Mouse (Mus musculus) hindlimb bud, embryonic 11.5 days (tissue): ENCODE measurements at regions not wholly inside any gene's neighbourhood (a gene's known extent, or its start where the extent isn't known, plus 50 kb on each side); places are given as distances from the start of the nearest gene placed in this dataset.

Experiments
- DNase-seq: peaks from one replicate; pipeline ENCODE4 v3.0.0-alpha.2; 2012; ENCODE audit warnings: low read depth, low spot score; ENCODE audit errors: extremely low spot score

- DNase-seq, result no peak
Observed at GRCm38 (mm10) chr14:47990716-47991115, 129.9 kb upstream of the Peli2 start.

DNA sequence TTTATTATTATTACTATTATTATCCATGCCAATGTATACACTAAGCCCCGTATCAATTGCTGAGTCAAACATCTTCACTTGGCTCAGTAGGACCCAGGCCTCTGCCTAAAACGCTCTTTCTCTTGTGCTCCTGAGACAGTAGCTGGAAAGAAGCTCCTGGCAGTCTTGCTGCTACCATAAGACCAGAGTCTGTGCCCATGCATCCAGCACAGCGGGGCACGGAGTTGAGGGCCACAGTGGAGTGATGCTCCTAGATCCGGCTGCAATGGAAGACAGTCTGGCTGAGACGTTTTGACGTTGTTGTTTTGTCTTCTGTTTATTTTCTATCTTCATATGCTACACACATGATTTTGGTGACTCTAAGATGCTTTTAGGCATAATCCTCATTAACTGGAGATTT is 129.1 kb upstream of the Peli2 start:
- no peak for DNase-seq

DNA sequence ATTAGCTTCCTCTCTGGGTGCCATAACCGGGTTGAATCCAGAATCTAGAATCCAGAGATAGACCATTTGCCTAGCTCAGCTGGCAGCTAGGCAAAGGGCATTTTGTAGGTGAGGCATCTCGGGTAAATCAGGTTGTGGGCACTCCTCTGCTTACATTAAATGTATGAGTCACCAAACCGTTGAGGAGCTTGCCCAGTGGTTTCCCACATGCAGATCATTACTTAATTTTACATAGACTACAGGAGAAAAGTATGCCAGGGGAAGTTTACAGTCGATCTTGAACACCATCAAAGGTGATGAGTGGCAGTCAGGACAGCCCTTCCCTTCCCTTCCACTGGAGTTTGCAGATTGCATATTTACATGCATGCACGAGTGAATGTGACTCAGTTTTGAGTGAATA is 128.5 kb upstream of the Peli2 start:
- no peak for DNase-seq

- no peak for DNase-seq
Observed at GRCm38 (mm10) chr14:47992851-47993250, 127.8 kb upstream of the Peli2 start.

- no peak for DNase-seq
Observed at GRCm38 (mm10) chr14:47998936-47999335, 121.7 kb upstream of the Peli2 start.

DNA sequence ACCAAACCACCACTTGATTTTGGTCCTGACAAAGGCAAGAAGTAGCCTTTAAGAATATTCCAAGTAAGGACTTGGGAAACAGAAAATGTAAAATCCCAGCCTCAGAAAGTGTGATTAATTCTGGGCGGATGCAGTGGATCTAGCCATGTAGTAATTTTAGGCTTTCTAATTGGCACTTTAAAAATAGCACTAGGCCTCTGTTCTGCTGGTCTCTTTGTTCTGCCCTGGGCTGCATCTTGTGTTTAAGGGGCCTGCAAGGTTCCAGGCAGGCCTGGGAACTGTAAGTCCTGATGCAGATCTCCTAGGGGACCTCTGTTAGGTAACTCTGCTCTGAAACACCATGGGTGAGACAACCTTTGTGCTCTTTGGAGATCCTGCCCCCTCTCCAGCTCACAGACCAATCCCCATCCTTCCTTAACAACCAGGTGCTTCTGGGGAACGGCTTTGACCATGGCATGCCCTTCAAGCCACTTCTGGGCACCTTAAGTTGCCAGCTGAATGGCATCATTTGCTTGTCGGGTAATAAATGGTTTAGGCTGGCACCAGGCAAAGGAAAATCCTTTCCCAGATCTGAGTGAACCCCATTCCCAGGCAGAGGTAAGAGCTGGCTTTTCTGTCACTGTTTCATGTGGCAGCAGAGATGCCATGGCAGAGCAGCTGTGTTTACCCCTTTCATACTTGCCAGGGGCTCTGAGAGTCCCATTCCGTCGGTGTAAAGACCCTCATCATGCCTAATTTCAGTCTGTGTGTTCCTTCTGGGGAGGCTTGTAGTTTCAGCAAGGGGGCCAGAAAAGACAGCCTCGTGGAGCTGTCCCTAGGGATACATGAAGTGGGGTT is 115.3 kb upstream of the Peli2 start:
- DNase-seq, result no peak

GRCm38 (mm10) chr14:48005929-48006309 is 114.7 kb upstream of the Peli2 start:
- DNase-seq, result no peak

DNA sequence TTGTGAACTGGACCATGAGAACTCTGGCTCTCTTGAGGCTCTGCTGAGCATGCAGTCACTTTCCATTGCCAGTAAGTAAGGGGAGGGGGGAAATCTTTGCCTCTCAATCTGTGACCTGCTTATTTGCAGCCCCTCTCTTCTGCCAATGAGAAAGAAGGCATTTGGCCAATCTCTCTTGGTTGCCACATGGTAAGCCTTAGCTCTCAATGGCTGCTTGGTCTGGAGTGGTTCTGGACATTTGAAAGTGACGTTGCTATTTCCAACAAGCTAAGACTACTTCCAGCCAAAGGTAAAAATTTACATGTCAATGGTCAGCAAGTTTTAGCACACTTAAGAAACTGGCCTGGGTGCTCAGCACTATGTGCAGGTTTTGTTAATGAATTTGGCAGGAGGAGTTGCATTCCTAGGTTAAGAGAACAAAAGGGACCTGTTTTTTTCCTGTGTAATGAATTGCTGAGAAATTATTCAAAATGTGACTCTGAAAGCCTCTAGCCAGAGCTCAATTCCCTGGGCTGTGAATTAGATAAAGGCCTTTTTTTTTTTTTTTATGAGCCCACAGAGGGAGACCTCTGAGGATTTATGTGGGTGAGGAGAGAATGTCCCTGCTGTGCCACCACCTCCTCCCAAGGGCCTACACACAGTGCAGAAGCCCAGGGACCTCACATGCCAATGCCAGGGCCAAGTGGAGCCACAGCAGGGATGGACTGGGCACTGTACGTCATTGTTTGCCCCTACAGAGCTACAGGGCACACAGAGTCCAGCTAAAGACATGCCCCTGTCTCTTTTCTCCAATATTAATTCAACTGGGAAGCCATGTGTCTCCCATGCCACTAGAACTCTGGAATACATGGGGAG is 108.0 kb upstream of the Peli2 start:
- DNase-seq, result no peak

- DNase-seq, result no peak
Observed at GRCm38 (mm10) chr14:48013431-48013830, 107.2 kb upstream of the Peli2 start.

DNA sequence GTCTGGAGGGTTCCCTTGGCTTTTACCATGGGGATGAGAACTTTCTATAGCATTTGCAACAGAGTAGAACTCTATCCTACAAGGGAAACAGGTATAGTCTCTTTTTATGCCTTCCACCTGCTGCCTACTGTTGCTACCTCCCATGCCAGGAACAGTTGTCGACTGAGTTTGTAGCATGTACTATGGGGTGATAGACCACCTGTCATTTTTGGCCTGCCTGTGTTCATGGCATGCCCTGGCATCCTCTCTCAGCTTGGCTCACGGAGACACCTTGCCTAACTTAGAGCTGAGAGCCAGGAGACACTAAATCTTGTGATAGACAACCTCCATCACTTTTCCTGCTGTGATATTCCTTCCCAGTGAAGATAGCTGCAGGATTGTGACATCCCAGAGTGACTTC is 105.8 kb upstream of the Peli2 start:
- DNase-seq, result no peak

DNA sequence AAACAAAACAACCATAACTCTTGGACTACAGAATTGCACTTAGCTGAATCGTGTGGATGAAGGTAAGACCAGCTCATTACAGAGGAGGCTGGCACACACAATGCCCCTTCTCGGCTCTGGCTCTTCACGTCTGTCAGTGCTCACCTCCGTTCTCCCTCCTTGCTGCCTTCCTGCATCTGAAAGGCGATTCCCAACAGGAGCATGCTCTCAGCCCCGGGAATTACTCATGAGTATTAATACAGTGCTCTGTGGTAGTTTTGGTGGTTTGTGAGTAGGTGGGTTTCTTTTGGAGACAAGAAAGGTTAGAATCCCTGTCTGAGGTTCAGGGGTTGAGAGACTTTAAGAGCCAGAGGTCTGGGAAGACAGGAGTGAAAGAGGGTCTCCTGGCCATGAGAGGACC is 102.7 kb upstream of the Peli2 start:
- DNase-seq, result no peak

- no peak for DNase-seq
Observed at GRCm38 (mm10) chr14:48019331-48019730, 101.3 kb upstream of the Peli2 start.

DNA sequence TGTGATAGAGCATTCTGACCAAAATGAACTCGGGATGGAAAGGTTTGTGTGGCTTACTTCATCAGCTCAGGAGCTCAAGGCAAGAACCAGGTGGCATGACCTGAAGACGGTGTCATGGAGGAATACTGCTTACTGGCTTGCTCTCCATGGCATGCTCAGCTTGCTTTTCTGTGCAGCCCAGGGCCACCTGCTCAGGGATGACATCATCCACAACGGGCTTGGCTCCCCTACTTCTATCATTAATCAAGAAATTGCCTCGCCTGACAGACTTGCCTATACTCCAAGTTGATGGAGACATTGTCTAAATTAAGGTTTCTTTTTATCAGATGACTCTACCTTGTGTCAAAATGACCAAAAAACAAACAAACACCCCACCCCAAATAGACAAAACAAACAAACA is 98.4 kb upstream of the Peli2 start:
- DNase-seq, result no peak

DNA sequence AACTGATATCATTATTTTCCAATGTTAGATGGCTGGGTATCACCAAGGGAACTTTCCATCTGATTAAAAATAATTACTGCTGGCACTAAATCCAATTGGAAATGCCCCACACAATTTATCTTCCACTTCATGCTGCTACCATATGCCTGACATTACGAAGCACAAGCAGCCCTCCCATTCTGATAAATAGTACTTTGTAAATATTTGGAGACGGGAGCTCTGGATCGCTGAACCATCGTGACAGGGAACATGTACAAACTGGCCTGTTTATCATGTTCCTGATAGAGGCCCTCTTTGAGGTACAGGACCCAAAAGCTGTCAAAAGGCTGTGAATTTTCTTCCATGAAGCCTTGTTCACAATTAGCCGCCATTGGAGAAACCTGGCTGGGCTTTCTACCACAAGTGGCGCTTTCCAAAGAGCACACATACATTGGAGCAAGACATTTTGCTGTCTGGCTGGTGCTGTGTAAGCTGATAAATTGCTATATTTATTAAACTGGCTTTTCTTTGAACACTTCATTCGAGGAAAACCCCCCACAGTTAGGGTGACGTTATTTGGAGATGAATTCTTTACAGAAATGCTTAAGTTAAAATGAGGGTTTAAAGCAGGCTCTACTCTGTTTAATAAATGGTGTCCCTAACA is 96.5 kb upstream of the Peli2 start:
- DNase-seq, result no peak

DNA sequence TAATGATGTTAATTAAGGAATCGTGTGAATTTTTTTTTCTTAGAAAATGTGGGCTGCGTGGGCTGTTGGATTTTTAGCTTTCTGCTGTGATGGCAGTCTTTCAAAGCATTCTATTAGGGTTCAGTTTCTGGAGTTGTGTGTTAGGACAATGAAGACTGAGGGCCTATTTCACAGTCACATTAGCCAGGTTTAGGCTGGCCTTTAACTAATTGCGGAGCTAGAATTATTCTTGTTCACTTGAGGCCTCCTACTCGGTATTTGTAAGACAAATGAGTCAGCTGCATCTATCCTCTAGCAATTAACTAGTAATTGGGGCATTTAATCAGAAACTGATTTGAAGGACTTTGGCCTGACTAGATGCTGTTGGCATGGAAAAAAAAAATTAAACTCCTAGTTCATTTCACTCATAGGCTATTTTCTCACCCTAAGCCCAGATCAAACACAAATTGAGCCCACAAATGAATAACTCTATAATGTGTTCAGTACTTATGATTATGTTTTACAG is 81.3 kb upstream of the Peli2 start:
- DNase-seq, result no peak

DNA sequence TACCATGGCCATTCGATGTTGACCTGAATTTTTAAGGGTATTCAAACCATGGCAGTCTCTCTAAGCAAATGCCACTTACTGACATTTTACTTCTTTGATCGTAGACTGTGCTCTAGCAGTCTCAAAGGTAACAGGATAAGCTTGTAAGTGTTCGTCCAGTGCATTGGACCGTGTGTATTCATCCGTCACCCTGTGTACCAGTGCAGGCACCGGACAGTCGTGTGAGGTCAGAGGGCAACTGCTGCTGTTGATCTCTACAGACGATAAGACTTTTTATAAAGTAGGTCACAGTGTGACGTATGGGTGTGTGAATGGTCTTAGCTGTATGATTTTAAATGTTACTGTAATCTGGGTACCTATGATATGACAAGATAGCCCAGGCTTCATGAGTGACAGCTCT is 74.5 kb upstream of the Peli2 start:
- no peak for DNase-seq

DNA sequence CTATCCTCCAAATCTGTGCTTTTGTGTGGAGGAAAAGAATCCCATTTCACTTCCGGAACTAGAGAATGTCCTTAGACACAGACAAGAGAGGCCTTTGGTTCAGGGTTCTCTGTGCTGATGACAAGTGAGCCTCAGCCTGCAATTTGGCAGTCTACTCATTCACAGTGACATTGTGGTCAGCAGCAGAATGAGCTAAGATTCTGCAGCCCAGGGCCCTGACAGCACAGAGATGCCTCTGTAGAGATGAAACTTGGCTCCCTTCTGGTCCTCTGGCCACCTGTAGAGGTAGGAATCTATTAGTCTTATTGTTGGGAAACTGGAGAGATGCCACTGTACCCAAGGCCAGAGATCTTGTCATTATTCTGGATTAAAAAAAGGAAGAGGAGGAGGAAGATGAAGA is 73.8 kb upstream of the Peli2 start:
- no peak for DNase-seq

DNA sequence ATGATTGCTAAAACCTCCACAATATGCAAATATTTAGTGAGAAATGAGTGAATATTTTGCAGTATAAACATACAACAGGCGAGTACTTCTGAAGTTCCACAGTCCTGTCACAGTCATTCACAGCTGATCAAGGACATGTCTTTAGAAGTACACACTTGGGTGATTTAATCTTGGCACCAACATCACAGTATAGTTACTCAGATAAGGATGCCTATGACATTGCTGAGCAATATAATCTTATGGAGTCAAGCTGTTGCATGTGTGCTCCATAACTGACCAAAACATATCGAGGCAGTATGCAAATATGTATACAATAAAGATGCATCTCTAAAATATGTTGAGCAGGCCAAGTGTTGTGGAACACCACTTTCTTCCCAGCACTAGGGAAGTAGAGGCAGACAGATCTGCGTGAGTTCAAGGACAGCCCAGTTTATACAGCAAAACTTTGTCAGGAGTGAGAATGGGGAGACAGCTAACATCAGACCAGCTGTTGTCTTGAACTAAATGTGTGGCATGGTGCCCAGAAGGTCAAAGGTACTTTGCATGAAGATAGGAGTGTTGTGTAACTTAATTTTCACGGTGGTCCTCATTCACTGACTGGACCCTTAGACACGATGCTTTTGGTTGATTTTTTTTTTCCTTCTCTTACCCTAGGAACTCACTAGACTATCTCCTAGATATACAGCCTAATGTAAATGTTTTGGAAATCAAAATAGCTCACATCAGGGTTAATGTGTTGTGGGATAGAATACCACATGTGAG is 70.7 kb upstream of the Peli2 start:
- no peak for DNase-seq

GRCm38 (mm10) chr14:48050460-48050760 is 70.2 kb upstream of the Peli2 start:
- DNase-seq, result no peak

DNA sequence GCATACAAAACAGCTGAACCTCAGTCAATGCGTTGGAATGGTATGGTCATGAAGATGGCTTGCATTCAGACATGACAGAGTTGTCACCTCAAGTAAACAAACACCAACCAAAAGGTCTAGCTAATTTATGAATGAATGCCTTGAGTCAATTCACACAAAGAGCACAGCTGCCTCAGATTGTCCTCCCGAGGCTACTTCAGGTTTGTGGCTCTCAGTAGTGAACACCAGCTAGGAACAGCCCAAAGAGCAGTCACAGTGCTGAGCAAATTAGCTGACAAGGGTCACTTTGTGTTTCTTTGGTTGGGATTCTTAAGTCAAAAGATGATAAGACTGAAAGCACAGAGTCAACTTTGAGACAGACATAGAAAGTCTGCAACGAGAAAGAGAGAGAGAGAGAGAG is 68.7 kb upstream of the Peli2 start:
- no peak for DNase-seq

DNA sequence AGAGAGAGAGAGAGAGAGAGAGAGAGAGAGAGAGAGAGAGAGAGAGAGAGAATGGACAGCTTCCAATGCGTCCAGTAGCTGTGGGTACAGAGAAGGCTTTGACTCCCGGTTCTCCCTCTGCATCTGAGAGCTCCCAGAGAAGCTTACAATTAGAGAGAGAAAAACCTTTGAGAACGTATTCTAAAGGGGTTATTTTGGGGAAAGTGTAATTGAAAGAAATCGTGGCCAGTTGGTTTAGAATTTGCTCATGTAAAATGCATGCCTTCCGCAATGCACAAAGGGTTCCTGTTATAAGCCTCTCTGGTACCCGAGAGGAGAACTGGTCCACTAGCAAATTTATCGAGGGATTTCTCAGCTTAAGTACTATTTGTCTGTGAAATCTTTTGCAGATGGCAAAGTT is 68.2 kb upstream of the Peli2 start:
- DNase-seq, result no peak
